Comparison of ENCODE assay signal across 15 mouse cellular contexts in the genomic region with DNA sequence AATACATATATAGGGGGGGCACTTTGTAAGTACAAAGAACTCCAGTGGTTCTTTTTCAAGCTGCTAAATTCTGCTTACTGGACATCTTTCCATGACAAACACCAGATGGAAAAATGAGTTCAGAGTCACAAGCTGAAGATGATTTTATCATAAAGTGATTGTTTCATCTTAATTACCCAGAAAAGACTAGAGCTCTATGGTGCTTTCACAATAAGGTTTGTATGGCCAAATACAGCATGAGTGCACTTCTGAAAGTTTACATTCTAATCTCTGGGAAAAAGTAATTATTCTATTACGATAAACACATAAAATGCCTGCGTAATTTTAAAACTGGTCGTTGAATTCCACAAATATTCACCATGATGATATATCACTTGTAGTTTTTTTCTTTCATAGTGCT.
"Had no signal": no experiment of that assay in that cellular context is flagged by ENCODE, and none has a peak within 500 bp of the region (broad histone marks: within the 10 kb centered on the region; RNA-seq: fewer than 3 reads in every experiment).

No protein-coding gene starts in this region.

- H3K9me3 ChIP-seq: liver, embryonic 13.5 days; liver, embryonic 15.5 days; megakaryocyte, embryonic 14.5 days; midbrain, embryonic 13.5 days; midbrain, embryonic 15.5 days; neural tube, embryonic 12.5 days; stomach, embryonic 15.5 days had no signal

- DNase-seq: liver, embryonic 13.5 days; liver, postnatal 0 days; right cerebral cortex, postnatal 14 days; thymus, adult 2 months; thymus, postnatal 25 days; thymus, postnatal 4 days had no signal

- H3K9ac ChIP-seq: liver, embryonic 13.5 days; liver, embryonic 15.5 days; liver, postnatal 0 days; midbrain, embryonic 13.5 days; midbrain, embryonic 15.5 days; neural tube, embryonic 12.5 days; stomach, embryonic 15.5 days had no signal

- H3K4me1 ChIP-seq: liver, embryonic 13.5 days; liver, embryonic 15.5 days; megakaryocyte, embryonic 14.5 days; midbrain, embryonic 13.5 days; midbrain, embryonic 15.5 days; neural tube, embryonic 12.5 days; stomach, embryonic 15.5 days had no signal

- H3K4me2 ChIP-seq: liver, embryonic 11.5 days; liver, embryonic 13.5 days; liver, embryonic 15.5 days; midbrain, embryonic 11.5 days; midbrain, embryonic 13.5 days; midbrain, embryonic 15.5 days; neural tube, embryonic 12.5 days; stomach, embryonic 15.5 days had no signal

- H3K27me3 ChIP-seq: liver, embryonic 13.5 days; liver, embryonic 15.5 days; megakaryocyte, embryonic 14.5 days; midbrain, embryonic 13.5 days; midbrain, embryonic 15.5 days; neural tube, embryonic 12.5 days; stomach, embryonic 15.5 days had no signal

- H3K36me3 ChIP-seq: liver, embryonic 13.5 days; liver, embryonic 15.5 days; midbrain, embryonic 13.5 days; midbrain, embryonic 15.5 days; neural tube, embryonic 12.5 days; stomach, embryonic 15.5 days had no signal

- H3K27ac ChIP-seq: liver, embryonic 13.5 days; liver, embryonic 15.5 days; macrophage; midbrain, embryonic 13.5 days; midbrain, embryonic 15.5 days; neural tube, embryonic 12.5 days; stomach, embryonic 15.5 days had no signal

- ATAC-seq: liver, postnatal 0 days; midbrain, embryonic 13.5 days; midbrain, embryonic 15.5 days had no signal

- H3K4me3 ChIP-seq: liver, embryonic 13.5 days; liver, embryonic 15.5 days; megakaryocyte, embryonic 14.5 days; midbrain, embryonic 13.5 days; midbrain, embryonic 15.5 days; neural tube, embryonic 12.5 days; stomach, embryonic 15.5 days had no signal
